7 mouse cellular contexts compared by ENCODE assay signal in the genomic region with DNA sequence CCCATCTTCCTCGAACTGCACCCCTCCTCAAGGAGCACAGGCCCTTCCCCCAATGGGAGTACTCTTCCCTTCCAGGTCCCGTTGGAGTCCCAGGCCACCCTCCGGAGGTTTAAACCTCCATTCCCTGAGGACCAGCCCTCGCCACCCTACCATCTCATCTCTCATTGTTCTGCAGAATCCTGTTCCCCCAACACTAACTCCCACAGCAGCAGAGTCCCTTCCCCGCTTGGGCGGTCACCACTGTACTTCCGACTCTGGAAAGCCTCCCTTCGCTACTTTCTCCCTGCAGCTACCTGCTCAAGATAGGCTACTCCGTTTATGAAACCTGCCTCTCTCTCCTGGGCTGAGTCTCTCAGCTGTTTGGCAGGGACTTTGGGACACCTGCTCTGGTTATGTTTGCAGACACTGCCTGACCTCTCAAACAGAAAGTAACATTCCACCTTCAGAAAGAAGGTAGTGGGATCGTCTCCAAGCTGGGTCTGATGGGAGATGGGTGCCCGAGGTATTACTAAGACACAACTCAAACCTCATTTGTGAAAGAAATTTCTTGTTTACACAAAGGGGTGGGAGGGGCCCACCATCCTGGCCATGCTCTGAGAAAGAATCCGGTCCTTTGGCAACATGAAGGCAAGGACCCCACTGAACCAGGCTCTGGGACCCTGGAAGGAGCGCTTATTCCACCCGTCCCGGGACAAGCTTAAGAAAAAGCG. TPM values are rescaled to one million over a fixed set of nuclear protein-coding genes. Genes with fewer than 3 reads are reported as not detected.
DNase-seq lines count a peak whose midpoint lies in the region; ATAC-seq and TF ChIP-seq lines count a peak whose summit lies in the region.

No protein-coding gene starts in this region.

- peak; percentile 28 for DNase-seq in brain, embryonic 14.5 days (ENCODE audit: low read depth)
- DNase-seq in lung, postnatal 14 days: peak; percentile 25
- no peak for DNase-seq in adrenal gland, postnatal 36 days
- no peak for DNase-seq in thymus, adult 18-20 months
- DNase-seq in left cerebral cortex, postnatal 25 days (ENCODE audit: low spot score in 2 of 2): no peak

- intact Hi-C loops in left cerebral cortex, postnatal 25 days (cut with DNase I): no loop called here

- no peaks in the 10 kb centered on the region for H3K36me3 ChIP-seq in embryonic facial prominence, embryonic 13.5 days
- H3K36me3 ChIP-seq in hindbrain, embryonic 16.5 days (ENCODE audit: control insufficient read depth, insufficient read depth, low read length): no peaks in the 10 kb centered on the region

- no peak for TF ChIP-seq CTCF in brain, embryonic 14.5 days (IDR thresholded peaks at IDR 0.05; ENCODE audit: borderline replicate concordance, extremely low read depth, insufficient read depth, insufficient read length)

- peaks cover 30% of the 10 kb centered on the region for H3K4me1 ChIP-seq in embryonic facial prominence, embryonic 13.5 days
- peaks cover 38% of the 10 kb centered on the region for H3K4me1 ChIP-seq in hindbrain, embryonic 16.5 days (ENCODE audit: control insufficient read depth, insufficient read depth, low read depth, low read length)

- peak overlapping the region; percentile 69; the same call in 1 of the 2 replicates for H3K9ac ChIP-seq in embryonic facial prominence, embryonic 13.5 days
- H3K9ac ChIP-seq in hindbrain, embryonic 16.5 days (ENCODE audit: low read depth, low read length): peak overlapping the region; percentile 72

- 5% methylated on average over 16 of the region's 16 CpGs for WGBS in embryonic facial prominence, embryonic 13.5 days
- WGBS in hindbrain, embryonic 16.5 days: 5% methylated on average over 16 of the region's 16 CpGs

- no peaks in the 10 kb centered on the region for H3K9me3 ChIP-seq in embryonic facial prominence, embryonic 13.5 days
- H3K9me3 ChIP-seq in hindbrain, embryonic 16.5 days (ENCODE audit: control insufficient read depth, low read length): no peaks in the 10 kb centered on the region

- peaks cover 93% of the 10 kb centered on the region for H3K27me3 ChIP-seq in embryonic facial prominence, embryonic 13.5 days
- H3K27me3 ChIP-seq in hindbrain, embryonic 16.5 days (replicated peaks; ENCODE audit: control insufficient read depth, insufficient read depth, low read length): no peaks in the 10 kb centered on the region

- H3K27ac ChIP-seq in embryonic facial prominence, embryonic 13.5 days: no peak overlapping the region
- no peak overlapping the region for H3K27ac ChIP-seq in hindbrain, embryonic 16.5 days (ENCODE audit: low read depth, low read length)

- H3K4me3 ChIP-seq in embryonic facial prominence, embryonic 13.5 days: peak overlapping the region; percentile 65
- peak overlapping the region; percentile 87 for H3K4me3 ChIP-seq in hindbrain, embryonic 16.5 days (ENCODE audit: low read length)

- H3K4me2 ChIP-seq in embryonic facial prominence, embryonic 13.5 days: peak overlapping the region; percentile 94
- peak overlapping the region; percentile 98 for H3K4me2 ChIP-seq in hindbrain, embryonic 16.5 days (ENCODE audit: low read length)

- ATAC-seq in embryonic facial prominence, embryonic 13.5 days (ENCODE audit: insufficient number of reproducible peaks, insufficient read depth, low FRiP score, low TSS enrichment, low read depth): no peak
- ATAC-seq in hindbrain, embryonic 16.5 days: no peak

- TF ChIP-seq POLR2A in brain, embryonic 14.5 days (IDR thresholded peaks at IDR 0.05; ENCODE audit: borderline replicate concordance, extremely low read depth, insufficient read depth, insufficient read length, poor library complexity, severe bottlenecking): no peak

RNA-seq across cellular contexts. Expression of gene Podxl, which starts 1.3 kb away (rescaled TPM):
- polyA plus RNA-seq in brain, embryonic 14.5 days (2012; rRNA removed): 16.6 and 24.5 TPM in 2 replicates
- 7.5 and 8.9 TPM in 2 replicates for polyA plus RNA-seq in embryonic facial prominence, embryonic 13.5 days (2015; fragmentation: Nextera tagmentation; extraction: Ambion mirVana)
- polyA plus RNA-seq in hindbrain, embryonic 16.5 days (2015; fragmentation: Nextera tagmentation; extraction: Ambion mirVana): 8.3 and 11.3 TPM in 2 replicates
- total RNA-seq in adrenal gland, postnatal 36 days (2021): 10 to 100 TPM; 39.4 to 59.5 TPM
- 10 to 100 TPM; 15.1 to 18.0 TPM for total RNA-seq in left cerebral cortex, postnatal 25 days (2021)

Comparison
In these comparisons a context has a peak if more than half of its experiments do, and no peak if none do; other contexts are left out.
1. DNase-seq: peak in brain, embryonic 14.5 days (single experiment) and lung, postnatal 14 days (single experiment); none in adrenal gland, postnatal 36 days (0 of 2), thymus, adult 18-20 months (0 of 2) and left cerebral cortex, postnatal 25 days (0 of 2).